Mouse (Mus musculus): ENCODE measurements around the gene Nr1h3.
A peak's percentile ranks its signal among the peaks of the same experiment; 100 is the strongest.

Nr1h3 gene

DNA sequence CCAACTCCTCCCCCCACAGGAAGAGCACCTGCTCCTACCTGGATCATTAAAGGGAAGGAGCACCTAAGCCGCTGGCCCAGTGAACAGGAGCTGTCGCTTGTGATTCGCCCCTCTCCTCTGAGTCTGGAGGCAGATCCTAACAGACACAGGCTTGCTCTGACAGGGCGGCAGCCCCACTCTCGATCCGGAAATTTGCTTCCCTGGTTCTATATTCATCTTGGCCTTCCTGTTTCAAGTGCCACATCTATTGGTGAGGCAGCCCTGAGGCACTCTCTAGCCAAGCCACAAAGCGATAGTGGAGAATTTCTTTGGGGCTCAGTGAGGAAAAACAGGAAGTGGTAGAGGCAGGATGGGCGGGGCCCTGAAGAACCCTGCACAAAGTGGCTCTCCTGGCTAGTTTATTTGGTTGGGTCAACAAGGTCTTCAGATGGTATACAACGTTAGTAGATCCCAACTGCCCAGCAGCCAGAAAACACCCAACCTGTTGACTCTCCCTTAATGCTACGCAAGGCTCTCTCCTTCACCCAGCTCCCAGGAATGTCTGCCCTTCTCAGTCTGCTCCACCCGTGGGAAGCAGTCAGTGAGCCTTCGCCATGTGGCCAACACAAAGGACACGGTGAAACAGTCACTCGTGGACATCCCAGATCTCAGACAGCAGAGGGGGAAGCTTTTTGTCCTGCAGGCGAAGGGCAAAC lies 18.8 kb downstream of the Nr1h3 start, which contains the start of gene Madd:
Gene Madd (minus strand): TSS at position 127 of the 695 bp plus-strand sequence.
- DNase-seq = no peak

- peak; percentile 99 for DNase-seq
Measured at GRCm38 (mm10) chr2:91183148-91183513, 19.5 kb downstream of the Nr1h3 start.

- DNase-seq = peak; percentile 91
Measured at GRCm38 (mm10) chr2:91182405-91183147, 20.1 kb downstream of the Nr1h3 start.

DNA sequence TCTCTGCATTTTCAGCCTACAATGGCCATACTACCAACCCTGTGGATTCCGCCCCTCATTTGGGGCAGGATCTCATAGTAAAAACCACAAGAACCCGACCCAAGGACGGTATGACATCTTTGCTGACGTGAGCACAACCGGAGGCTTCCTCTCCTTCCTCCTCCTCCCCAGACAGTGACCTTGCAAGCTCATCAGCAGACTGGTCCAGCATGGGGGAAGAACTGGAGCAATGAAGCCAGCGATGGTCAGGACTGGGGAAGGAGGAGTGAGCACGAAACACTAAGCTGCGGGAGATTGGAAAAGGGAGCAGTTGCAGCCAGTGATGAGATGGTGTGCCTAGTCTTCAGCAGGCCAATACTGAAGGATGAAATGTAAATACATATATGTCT lies 20.6 kb downstream of the Nr1h3 start:
- peak; percentile 63 for DNase-seq

DNA sequence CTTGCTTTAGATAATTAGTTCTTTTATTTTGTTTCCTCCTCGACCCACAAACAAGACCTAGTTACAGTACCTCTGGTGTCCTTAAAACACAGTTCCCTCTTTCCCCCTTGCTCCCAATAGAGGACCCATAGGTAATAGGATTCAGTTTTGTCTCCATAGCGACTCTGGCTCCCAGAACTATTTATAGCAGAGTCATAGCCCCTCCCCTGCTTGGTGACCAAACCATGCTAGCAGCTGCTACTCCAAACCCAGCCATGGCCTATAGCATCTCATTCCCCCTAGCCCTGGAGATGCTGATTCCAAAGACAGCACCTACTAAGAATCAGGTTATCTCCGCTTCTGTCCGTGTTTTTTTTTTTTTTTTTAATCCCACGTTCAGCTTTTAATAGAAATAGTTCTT lies 21.9 kb downstream of the Nr1h3 start:
- DNase-seq = peak; percentile 39

DNA sequence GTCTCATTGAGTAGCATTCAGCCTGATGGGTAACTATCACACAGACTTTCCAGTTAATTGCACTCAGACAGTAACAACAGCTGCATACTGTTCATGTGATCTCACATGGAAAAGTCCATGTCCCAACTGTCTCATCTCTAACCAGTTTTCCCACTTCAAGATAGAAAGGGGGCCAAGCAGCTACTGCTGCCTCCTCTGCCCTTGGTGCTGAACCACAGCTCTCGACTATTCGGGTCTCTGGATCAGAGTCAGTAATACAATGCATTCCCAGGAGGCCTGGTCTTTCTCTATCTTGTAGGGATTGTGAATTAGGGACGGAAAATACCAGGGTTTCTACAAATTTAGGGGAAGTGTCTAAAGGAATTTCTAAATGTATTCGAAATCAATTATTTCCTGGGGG lies 22.8 kb downstream of the Nr1h3 start:
- DNase-seq = no peak

DNA sequence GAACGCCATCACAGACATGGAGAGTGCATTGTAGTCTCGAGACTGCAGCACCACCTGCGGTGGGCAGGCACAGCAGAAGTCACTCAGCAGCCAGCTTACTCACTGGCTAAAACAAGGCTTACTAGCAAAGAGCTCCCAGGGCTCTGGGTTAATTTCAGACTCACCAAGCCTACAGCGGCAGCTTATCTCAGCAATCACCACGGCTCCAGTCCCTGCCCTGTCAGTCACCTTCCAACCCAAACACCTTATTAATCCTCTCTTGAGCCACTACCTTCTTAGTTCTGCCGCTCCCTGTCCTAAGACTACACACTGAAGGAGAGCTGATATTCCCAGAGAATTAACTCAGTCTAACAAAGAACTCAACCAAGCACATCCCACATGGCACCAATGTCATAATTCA lies 26.4 kb downstream of the Nr1h3 start:
- DNase-seq = no peak

DNA sequence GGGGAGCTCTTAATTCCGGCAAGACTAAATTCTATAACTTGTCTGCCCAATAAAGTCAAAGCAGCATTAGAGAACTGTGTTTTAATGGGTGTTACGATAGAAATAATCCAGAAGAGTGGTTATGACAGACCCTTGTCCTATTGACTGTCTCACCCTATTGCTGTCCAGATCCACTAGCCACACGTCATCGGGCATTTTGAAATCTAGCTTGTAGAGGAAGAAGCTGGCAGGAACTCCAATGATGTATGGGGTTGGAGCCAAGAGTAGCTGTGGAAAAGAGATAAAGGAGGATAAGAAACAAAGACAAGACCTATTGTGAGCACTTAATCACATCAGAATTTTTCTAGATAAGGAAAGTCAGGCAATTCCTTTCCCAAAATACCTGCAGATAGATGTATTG lies 27.1 kb downstream of the Nr1h3 start:
- no peak for DNase-seq

DNA sequence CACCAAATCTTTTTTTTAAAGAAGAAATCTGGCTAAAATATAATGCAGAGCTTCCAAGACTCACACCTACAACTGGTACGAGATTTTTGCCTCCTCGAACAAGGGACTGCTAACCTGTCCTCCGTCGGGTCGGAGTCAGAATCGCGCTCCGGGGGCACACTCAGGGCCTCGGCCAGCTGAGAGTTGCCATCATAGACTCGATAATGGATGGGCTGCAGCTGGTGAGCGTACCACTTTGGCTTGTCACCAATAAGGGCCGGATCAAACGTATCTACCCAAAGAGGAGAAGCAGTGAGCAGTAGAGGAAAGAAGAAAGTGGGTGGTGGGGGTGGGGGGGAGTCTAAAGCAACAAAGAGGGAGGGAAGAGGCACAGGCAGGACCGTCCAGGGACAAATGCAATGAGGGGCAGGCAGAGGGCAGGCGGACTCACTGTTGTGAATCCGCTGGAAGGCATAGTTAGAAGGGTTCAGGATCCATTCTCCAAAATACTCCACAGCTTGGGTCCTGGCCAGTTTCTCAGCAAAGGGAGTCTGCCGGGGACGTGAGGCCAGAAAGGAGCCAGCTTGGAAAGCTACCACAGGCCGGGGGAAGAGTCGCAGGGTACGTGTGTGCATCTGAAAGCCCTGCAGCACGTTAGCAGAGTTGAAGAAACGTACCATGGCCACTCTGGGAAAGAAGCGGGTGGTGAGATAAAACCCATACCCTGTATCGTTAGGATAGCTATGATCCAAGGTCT lies 32.9 kb downstream of the Nr1h3 start:
- DNase-seq = no peak

- DNase-seq = no peak
Measured at GRCm38 (mm10) chr2:91167629-91168028, 35.0 kb downstream of the Nr1h3 start.

GRCm38 (mm10) chr2:91164991-91165390 lies 37.6 kb downstream of the Nr1h3 start:
- DNase-seq = no peak

- no peak for DNase-seq
Measured at GRCm38 (mm10) chr2:91163532-91163931, 39.1 kb downstream of the Nr1h3 start.

- DNase-seq = no peak
Measured at GRCm38 (mm10) chr2:91162952-91163351, 39.7 kb downstream of the Nr1h3 start.

DNA sequence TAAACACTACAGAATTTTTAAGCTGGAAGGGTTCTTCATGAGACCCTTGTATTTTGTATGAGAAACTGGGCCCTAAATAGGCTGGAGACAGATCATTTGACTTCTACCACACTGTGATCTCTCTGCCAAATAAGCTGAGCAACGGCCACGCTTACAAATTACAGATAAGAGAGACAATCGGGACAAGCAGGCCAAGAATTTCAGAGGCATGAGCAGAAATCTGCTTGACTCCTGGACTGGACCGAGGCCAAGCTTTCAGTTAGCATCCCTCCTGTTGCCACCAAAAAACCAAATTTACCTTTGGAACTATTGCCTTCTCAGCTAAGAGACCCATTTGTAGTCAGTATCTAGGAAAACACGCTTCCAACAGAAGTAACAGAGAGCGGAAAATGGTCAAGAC lies 42.0 kb downstream of the Nr1h3 start:
- no peak for DNase-seq

GRCm38 (mm10) chr2:91157002-91157752 lies 45.5 kb downstream of the Nr1h3 start:
- no peak for DNase-seq

- DNase-seq = no peak
Measured at GRCm38 (mm10) chr2:91154091-91154490, 48.5 kb downstream of the Nr1h3 start.

GRCm38 (mm10) chr2:91152885-91153377 lies 49.7 kb downstream of the Nr1h3 start:
- DNase-seq = no peak

DNA sequence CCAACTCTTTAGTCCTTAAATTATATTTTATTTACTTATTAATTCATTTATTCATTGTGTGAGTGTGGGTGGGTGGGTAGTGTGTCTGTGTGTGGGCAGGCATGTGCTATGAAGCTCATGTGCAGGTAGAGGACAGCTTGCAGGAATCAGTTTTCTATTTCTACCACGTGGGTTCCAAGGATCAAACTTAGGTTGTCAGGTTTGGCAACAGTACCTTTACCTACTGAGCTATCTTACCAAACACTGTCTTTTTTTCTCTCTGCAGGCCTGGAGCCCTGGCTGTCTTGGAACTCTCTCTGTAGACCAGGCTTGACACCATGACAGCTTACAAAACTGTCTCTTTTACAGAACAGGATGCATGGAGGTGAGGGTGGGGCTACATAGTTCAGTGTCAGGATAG lies 51.3 kb downstream of the Nr1h3 start:
- no peak for DNase-seq

DNA sequence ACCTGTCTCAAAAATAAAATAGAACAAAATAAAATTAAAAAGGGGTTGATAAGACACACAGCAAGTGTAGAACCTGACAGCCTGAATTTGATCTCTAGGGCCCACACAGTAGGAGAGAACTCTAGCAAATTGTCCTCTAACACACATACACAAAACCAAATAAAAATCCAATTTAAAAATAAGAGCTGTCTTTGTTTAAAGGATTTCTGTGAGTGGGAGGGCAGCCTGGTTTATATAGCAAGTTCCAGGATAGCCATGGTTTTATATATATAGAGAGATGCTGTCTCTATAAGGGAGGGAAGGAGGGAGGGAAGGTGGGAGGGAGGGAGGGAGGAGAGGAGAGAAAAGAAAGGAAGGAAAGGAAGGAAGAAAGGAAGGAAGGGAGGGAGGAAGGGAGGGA lies 54.5 kb downstream of the Nr1h3 start:
- DNase-seq = no peak

DNA sequence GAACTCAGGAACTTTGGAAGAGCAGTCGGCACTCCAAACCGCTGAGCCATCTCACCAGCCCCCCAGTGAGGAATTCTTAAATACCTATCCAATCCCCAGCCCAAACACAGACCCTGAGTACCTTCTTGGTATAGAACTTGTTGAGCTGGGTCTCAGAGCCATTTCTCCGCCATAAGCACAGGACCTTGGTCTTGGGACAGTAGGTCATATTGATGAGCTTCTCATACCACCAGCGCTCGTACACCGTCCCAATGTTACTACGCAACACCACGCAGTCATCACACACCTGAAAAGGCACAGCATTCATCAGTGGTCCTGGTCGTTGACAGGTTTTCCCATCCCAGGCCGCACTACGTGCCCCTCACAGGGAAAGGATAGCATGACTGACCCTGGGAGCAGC lies 59.2 kb downstream of the Nr1h3 start:
- no peak for DNase-seq

- DNase-seq = no peak
Measured at GRCm38 (mm10) chr2:91142920-91143319, 59.7 kb downstream of the Nr1h3 start.

GRCm38 (mm10) chr2:91139764-91140163 lies 62.9 kb downstream of the Nr1h3 start:
- DNase-seq = no peak

DNA sequence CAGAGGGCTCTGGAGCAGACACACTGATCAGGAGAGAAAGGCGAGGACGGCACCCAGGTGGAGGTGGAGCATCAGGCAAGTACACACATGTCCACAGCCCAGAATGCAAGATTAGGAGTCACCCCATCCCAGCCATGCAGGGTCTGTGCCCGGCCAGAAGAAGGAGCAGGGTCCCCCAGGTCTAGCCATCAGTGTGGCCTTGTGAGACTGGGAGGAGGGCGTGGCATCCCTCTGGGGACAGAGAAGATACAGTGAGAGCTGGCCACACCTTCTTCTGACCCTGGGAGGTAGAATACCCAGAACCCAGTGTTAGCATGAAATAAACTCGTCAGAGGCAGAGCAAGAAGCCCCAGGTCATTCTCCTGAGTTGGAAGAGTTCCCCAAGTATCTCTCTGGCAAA lies 63.3 kb downstream of the Nr1h3 start:
- DNase-seq = no peak

All from cerebellum, adult 8-10 months (tissue).